Mouse (Mus musculus): ENCODE results near the gene Ano2. TPM values are rescaled to one million over a fixed set of nuclear protein-coding genes. Genes with fewer than 3 reads are reported as not detected.
A peak's percentile ranks its signal among the peaks of the same experiment; 100 is the strongest.

Ano2 gene
- total and polyA plus RNA-seq, 3 experiments: not detected

GRCm38 (mm10) chr6:125671835-125672234 lies 18.4 kb upstream of the Ano2 start:
- Histone ChIP-seq H3K79me2 (replicated peaks; ENCODE audit: control insufficient read depth, extremely low read depth, insufficient read depth, poor library complexity, severe bottlenecking) (no peaks in the 10 kb centered on the region), H3K4me1 (ENCODE audit: control insufficient read depth in 1 of 2, insufficient read depth in 2 of 2) (no peaks in the 10 kb centered on the region), H3K4me2 (ENCODE audit: insufficient read depth, low read depth, poor library complexity, severe bottlenecking) (no peak overlapping the region), H3K9ac (ENCODE audit: insufficient read depth, low read depth) (no peak overlapping the region), H3K27ac (ENCODE audit: insufficient read depth, low read depth) (no peak overlapping the region), H3K36me3 (replicated peaks in 1 of 2; ENCODE audit: control insufficient read depth in 1 of 2, insufficient read depth in 1 of 2, low read length in 1 of 2) (no peaks in the 10 kb centered on the region), H3K27me3 (replicated peaks) (peaks cover 83% of the 10 kb centered on the region), H3K4me3 (replicated peaks in 1 of 3; ENCODE audit: low read depth in 2 of 3, low read length in 2 of 3, poor library complexity in 1 of 3) (no peak overlapping the region), H3K9me3 (replicated peaks; ENCODE audit: low read length) (no peaks in the 10 kb centered on the region)
- in situ Hi-C loops (cut with MboI; ENCODE audit: low pct_ligation_motif_present, low pct_unique_long_range_greater_than_20kb, low sequenced_read_pairs) (no loop called here), dilution Hi-C loops (cut with MboI; ENCODE audit: extremely low pct_ligation_motif_present, extremely low pct_unique_long_range_greater_than_20kb, low sequenced_read_pairs) (no loop called here)
- DNase-seq (ENCODE audit: extremely low read depth): no peak
- no peak for TF ChIP-seq NELFE (IDR thresholded peaks at IDR 0.05; ENCODE audit: low read depth, low read length)
- TF ChIP-seq MAX (IDR thresholded peaks at IDR 0.05; ENCODE audit: low read length): no peak
- no peak for TF ChIP-seq HCFC1 (IDR thresholded peaks at IDR 0.05; ENCODE audit: low read depth, low read length)
- no peak for TF ChIP-seq ZMIZ1 (IDR thresholded peaks at IDR 0.05; ENCODE audit: low read depth, low read length)
- no peak for TF ChIP-seq KAT2A (IDR thresholded peaks at IDR 0.05; ENCODE audit: insufficient replicate concordance, low read length)
- peak; percentile 82 for TF ChIP-seq MAFK (IDR thresholded peaks at IDR 0.05; ENCODE audit: insufficient replicate concordance, low read length)
- no peak for TF ChIP-seq UBTF (IDR thresholded peaks at IDR 0.05; ENCODE audit: low read depth, low read length)
- no peak for TF ChIP-seq MYC (IDR thresholded peaks at IDR 0.05; ENCODE audit: low read depth, low read length)

- H3K4me3 ChIP-seq (replicated peaks in 1 of 3; ENCODE audit: low read depth in 2 of 3, low read length in 2 of 3, poor library complexity in 1 of 3): no peak overlapping the region
- H3K4me2 ChIP-seq (ENCODE audit: insufficient read depth, low read depth, poor library complexity, severe bottlenecking): no peak overlapping the region
- no peak for DNase-seq (ENCODE audit: extremely low read depth)
- in situ Hi-C loops (cut with MboI; ENCODE audit: low pct_ligation_motif_present, low pct_unique_long_range_greater_than_20kb, low sequenced_read_pairs): no loop called here
- no peak for TF ChIP-seq ZC3H11A (IDR thresholded peaks at IDR 0.05; ENCODE audit: low read depth, low read length)
- TF ChIP-seq MAFK (IDR thresholded peaks at IDR 0.05; ENCODE audit: insufficient replicate concordance, low read length): no peak
- no peak for TF ChIP-seq CHD2 (IDR thresholded peaks at IDR 0.05; ENCODE audit: low read length)
- TF ChIP-seq CHD1 (IDR thresholded peaks at IDR 0.05; ENCODE audit: low read depth, low read length): no peak
- no peak for TF ChIP-seq IRF4 (IDR thresholded peaks at IDR 0.05; ENCODE audit: low read depth, low read length)
- TF ChIP-seq ZMIZ1 (IDR thresholded peaks at IDR 0.05; ENCODE audit: low read depth, low read length): no peak
- TF ChIP-seq TCF12 (IDR thresholded peaks at IDR 0.05; ENCODE audit: low read depth, low read length): no peak
- TF ChIP-seq POLR2A (IDR thresholded peaks at IDR 0.05; ENCODE audit: low read depth, low read length): no peak
- no peak for TF ChIP-seq MYC (IDR thresholded peaks at IDR 0.05; ENCODE audit: low read depth, low read length)
- TF ChIP-seq ETS1 (conservative IDR thresholded peaks at IDR 0.05; ENCODE audit: low read depth, low read length): no peak
- TF ChIP-seq NELFE (IDR thresholded peaks at IDR 0.05; ENCODE audit: low read depth, low read length): no peak
- TF ChIP-seq MAX (IDR thresholded peaks at IDR 0.05; ENCODE audit: low read length): no peak
- TF ChIP-seq RCOR1 (conservative IDR thresholded peaks at IDR 0.05; ENCODE audit: low read depth, low read length): no peak
- no peak for TF ChIP-seq MXI1 (IDR thresholded peaks at IDR 0.05; ENCODE audit: low read depth, low read length)
- no peak for TF ChIP-seq EP300 (IDR thresholded peaks at IDR 0.05; ENCODE audit: low read length)
- H3K27ac ChIP-seq (ENCODE audit: insufficient read depth, low read depth): no peak overlapping the region
- no peaks in the 10 kb centered on the region for H3K36me3 ChIP-seq (replicated peaks in 1 of 2; ENCODE audit: control insufficient read depth in 1 of 2, insufficient read depth in 1 of 2, low read length in 1 of 2)
- H3K27me3 ChIP-seq (replicated peaks): peaks cover 90% of the 10 kb centered on the region
- H3K4me1 ChIP-seq (ENCODE audit: control insufficient read depth in 1 of 2, insufficient read depth in 2 of 2): no peaks in the 10 kb centered on the region
- no peak overlapping the region for H3K9ac ChIP-seq (ENCODE audit: insufficient read depth, low read depth)
- no peaks in the 10 kb centered on the region for H3K9me3 ChIP-seq (replicated peaks; ENCODE audit: low read length)
- dilution Hi-C loops (cut with MboI; ENCODE audit: extremely low pct_ligation_motif_present, extremely low pct_unique_long_range_greater_than_20kb, low sequenced_read_pairs): no loop called here
- H3K79me2 ChIP-seq (replicated peaks; ENCODE audit: control insufficient read depth, extremely low read depth, insufficient read depth, poor library complexity, severe bottlenecking): no peaks in the 10 kb centered on the region
Measured at GRCm38 (mm10) chr6:125678492-125678891, 11.7 kb upstream of the Ano2 start.
